Mouse (Mus musculus): ENCODE measurements around the gene Cd7. TPM values are rescaled to one million over a fixed set of nuclear protein-coding genes. Genes with fewer than 3 reads are reported as not detected.

The Cd7 gene
- total and polyA plus RNA-seq, 2 experiments = 0.55 to 3.4 TPM

DNA sequence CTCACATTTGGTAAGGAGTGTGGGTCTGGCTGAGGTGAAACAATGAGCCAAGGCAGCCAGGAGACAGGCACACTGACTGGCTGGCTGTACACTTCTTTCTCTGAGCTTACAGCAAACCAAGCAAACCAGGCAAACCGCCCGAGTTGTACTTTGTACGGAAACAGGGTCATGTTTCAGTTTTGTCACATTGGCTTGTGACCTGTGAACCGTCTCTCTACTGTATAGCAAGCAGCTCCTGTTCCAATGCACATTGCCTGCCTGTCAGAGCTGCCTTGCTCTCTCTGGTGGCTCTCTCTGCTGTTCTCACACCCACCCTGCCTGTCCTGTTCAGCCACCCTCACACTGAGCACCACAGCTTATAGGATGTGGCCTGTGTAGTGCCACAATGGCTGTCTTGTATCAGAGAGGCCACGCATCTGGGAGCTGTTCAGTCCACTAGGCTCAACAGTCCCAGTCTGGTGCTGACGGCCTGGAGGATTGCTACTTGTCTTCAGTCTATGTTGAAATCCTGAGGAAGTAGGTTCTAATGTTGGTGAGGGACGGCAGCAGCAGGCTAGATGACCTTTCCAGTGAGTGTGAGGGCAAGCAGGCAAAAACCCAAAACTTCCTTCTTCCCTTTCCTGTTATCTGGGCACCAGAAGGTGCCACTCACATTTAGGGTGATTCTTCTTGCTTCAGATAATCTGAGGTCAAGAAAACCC is 17.5 kb upstream of the Cd7 start:
- Histone ChIP-seq H3K27ac (replicated peaks; ENCODE audit: insufficient read depth, low read depth, low read length) (peak overlapping the region; percentile 72), H3K27me3 (ENCODE audit: control insufficient read depth, insufficient read depth, low read length) (no peaks in the 10 kb centered on the region), H3K79me2 (ENCODE audit: control insufficient read depth, insufficient read depth, low read length) (no peaks in the 10 kb centered on the region), H3K9ac (ENCODE audit: low read depth, low read length) (peak overlapping the region; percentile 40), H3K4me1 (ENCODE audit: control insufficient read depth, insufficient read depth, low read length) (peaks cover 34% of the 10 kb centered on the region), H3K36me3 (ENCODE audit: control insufficient read depth, insufficient read depth, low read length) (no peaks in the 10 kb centered on the region), H3K4me3 (ENCODE audit: insufficient read depth, low read depth, low read length) (no peak overlapping the region)
- no peak for TF ChIP-seq CTCF (IDR thresholded peaks at IDR 0.05; ENCODE audit: low read depth, low read length)
- no peak for TF ChIP-seq POLR2A (IDR thresholded peaks at IDR 0.05; ENCODE audit: extremely low read depth, insufficient read depth, low read length)
- WGBS = 13% methylated on average over 7 of the region's 7 CpGs
- DNase-seq (ENCODE audit: extremely low read depth, low read depth, low spot score) = peak; percentile 97

GRCm38 (mm10) chr11:121053536-121053935 is 14.3 kb upstream of the Cd7 start:
- Histone ChIP-seq H3K4me3 (ENCODE audit: insufficient read depth, low read depth, low read length) (no peak overlapping the region), H3K36me3 (ENCODE audit: control insufficient read depth, insufficient read depth, low read length) (no peaks in the 10 kb centered on the region), H3K27me3 (ENCODE audit: control insufficient read depth, insufficient read depth, low read length) (no peaks in the 10 kb centered on the region), H3K27ac (replicated peaks; ENCODE audit: insufficient read depth, low read depth, low read length) (no peak overlapping the region), H3K4me1 (ENCODE audit: control insufficient read depth, insufficient read depth, low read length) (peaks cover 23% of the 10 kb centered on the region), H3K9ac (ENCODE audit: low read depth, low read length) (no peak overlapping the region), H3K79me2 (ENCODE audit: control insufficient read depth, insufficient read depth, low read length) (no peaks in the 10 kb centered on the region)
- DNase-seq (ENCODE audit: extremely low read depth, low read depth, low spot score) = peak; percentile 53
- peak; percentile 83 for TF ChIP-seq CTCF (IDR thresholded peaks at IDR 0.05; ENCODE audit: low read depth, low read length)
- TF ChIP-seq POLR2A (IDR thresholded peaks at IDR 0.05; ENCODE audit: extremely low read depth, insufficient read depth, low read length) = no peak
- 31% methylated on average over 8 of the region's 8 CpGs for whole genome bisulfite sequencing

GRCm38 (mm10) chr11:121052387-121052786 is 13.2 kb upstream of the Cd7 start:
- TF ChIP-seq POLR2A (IDR thresholded peaks at IDR 0.05; ENCODE audit: extremely low read depth, insufficient read depth, low read length) (no peak), CTCF (IDR thresholded peaks at IDR 0.05; ENCODE audit: low read depth, low read length) (no peak)

GRCm38 (mm10) chr11:121051793-121052192 is 12.6 kb upstream of the Cd7 start:
- Histone ChIP-seq H3K79me2 (ENCODE audit: control insufficient read depth, insufficient read depth, low read length) (no peaks in the 10 kb centered on the region), H3K36me3 (ENCODE audit: control insufficient read depth, insufficient read depth, low read length) (no peaks in the 10 kb centered on the region), H3K27me3 (ENCODE audit: control insufficient read depth, insufficient read depth, low read length) (no peaks in the 10 kb centered on the region), H3K9ac (ENCODE audit: low read depth, low read length) (no peak overlapping the region), H3K27ac (replicated peaks; ENCODE audit: insufficient read depth, low read depth, low read length) (no peak overlapping the region), H3K4me3 (ENCODE audit: insufficient read depth, low read depth, low read length) (no peak overlapping the region), H3K4me1 (ENCODE audit: control insufficient read depth, insufficient read depth, low read length) (peaks cover 10% of the 10 kb centered on the region)
- TF ChIP-seq POLR2A (IDR thresholded peaks at IDR 0.05; ENCODE audit: extremely low read depth, insufficient read depth, low read length) = no peak
- no peak for DNase-seq (ENCODE audit: extremely low read depth, low read depth, low spot score)
- WGBS = 55% methylated on average over 1 of the region's 1 CpGs

More at GRCm38 (mm10) chr11:121052387-121052786, 13.2 kb upstream of the Cd7 start:
- peak; percentile 20 for DNase-seq (ENCODE audit: extremely low read depth, low read depth, low spot score)
- no peak overlapping the region for H3K27ac ChIP-seq (replicated peaks; ENCODE audit: insufficient read depth, low read depth, low read length)
- peaks cover 15% of the 10 kb centered on the region for H3K4me1 ChIP-seq (ENCODE audit: control insufficient read depth, insufficient read depth, low read length)
- WGBS = 58% methylated on average over 4 of the region's 4 CpGs
- H3K27me3 ChIP-seq (ENCODE audit: control insufficient read depth, insufficient read depth, low read length) = no peaks in the 10 kb centered on the region
- H3K4me3 ChIP-seq (ENCODE audit: insufficient read depth, low read depth, low read length) = no peak overlapping the region
- no peaks in the 10 kb centered on the region for H3K79me2 ChIP-seq (ENCODE audit: control insufficient read depth, insufficient read depth, low read length)
- H3K36me3 ChIP-seq (ENCODE audit: control insufficient read depth, insufficient read depth, low read length) = no peaks in the 10 kb centered on the region
- H3K9ac ChIP-seq (ENCODE audit: low read depth, low read length) = no peak overlapping the region

DNA sequence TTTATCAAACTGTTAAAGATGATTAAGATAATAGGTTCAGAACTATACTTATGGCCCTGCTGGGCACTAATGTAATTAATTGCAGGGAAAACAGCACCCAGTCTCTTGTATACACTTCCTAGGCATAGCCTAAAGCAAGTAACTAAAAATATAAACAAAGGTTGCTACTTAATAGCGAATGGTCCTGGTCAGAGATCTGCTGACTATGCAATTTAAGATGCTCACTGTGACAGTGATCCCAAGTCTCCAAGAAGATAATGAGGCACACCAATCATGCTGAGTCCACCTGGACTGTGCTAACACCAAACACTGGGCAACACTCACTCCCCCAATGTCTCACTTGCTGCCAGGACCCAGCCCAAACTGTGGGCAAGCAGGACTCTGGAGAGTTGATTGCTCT is 10.6 kb upstream of the Cd7 start:
- 94% methylated on average over 1 of the region's 1 CpGs for WGBS
- no peak for DNase-seq (ENCODE audit: extremely low read depth, low read depth, low spot score)
- Histone ChIP-seq H3K79me2 (ENCODE audit: control insufficient read depth, insufficient read depth, low read length) (no peaks in the 10 kb centered on the region), H3K27me3 (ENCODE audit: control insufficient read depth, insufficient read depth, low read length) (no peaks in the 10 kb centered on the region), H3K4me3 (ENCODE audit: insufficient read depth, low read depth, low read length) (no peak overlapping the region), H3K27ac (replicated peaks; ENCODE audit: insufficient read depth, low read depth, low read length) (no peak overlapping the region), H3K4me1 (ENCODE audit: control insufficient read depth, insufficient read depth, low read length) (no peaks in the 10 kb centered on the region; the same call in 1 of the 2 replicates), H3K36me3 (ENCODE audit: control insufficient read depth, insufficient read depth, low read length) (no peaks in the 10 kb centered on the region), H3K9ac (ENCODE audit: low read depth, low read length) (no peak overlapping the region)
- TF ChIP-seq CTCF (IDR thresholded peaks at IDR 0.05; ENCODE audit: low read depth, low read length) = no peak
- no peak for TF ChIP-seq POLR2A (IDR thresholded peaks at IDR 0.05; ENCODE audit: extremely low read depth, insufficient read depth, low read length)

DNA sequence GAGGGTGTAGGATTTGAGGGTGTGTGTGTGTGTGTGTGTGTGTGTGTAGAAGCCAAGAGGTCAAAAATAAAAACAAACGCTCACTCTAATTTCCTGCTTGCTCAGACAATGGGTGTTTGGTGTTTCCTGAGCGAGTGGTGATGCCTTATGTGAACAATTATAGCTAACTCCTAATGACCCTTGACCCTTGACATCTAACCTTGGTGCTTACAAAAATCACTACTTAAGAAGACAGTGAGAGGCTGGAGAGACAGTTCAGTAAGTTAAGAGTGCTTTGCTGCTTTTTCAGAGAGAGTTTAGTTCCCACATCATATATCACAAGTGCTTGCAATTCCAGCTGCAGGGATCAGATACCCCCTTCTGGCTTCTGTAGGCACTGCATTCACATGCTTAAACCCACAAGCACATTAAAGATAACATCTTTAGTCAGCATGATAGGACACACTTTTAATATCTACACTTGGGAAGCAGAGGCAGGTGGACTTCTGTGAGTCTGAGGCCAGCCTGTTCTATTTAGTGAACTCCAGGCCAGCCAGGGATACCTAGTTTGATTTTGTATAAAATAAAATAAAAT is 8.7 kb upstream of the Cd7 start:
- Histone ChIP-seq H3K27ac (replicated peaks; ENCODE audit: insufficient read depth, low read depth, low read length) (no peak overlapping the region), H3K27me3 (ENCODE audit: control insufficient read depth, insufficient read depth, low read length) (no peaks in the 10 kb centered on the region), H3K79me2 (ENCODE audit: control insufficient read depth, insufficient read depth, low read length) (no peaks in the 10 kb centered on the region), H3K4me1 (ENCODE audit: control insufficient read depth, insufficient read depth, low read length) (no peaks in the 10 kb centered on the region), H3K36me3 (ENCODE audit: control insufficient read depth, insufficient read depth, low read length) (no peaks in the 10 kb centered on the region), H3K4me3 (ENCODE audit: insufficient read depth, low read depth, low read length) (no peak overlapping the region), H3K9ac (ENCODE audit: low read depth, low read length) (no peak overlapping the region)
- no peak for TF ChIP-seq CTCF (IDR thresholded peaks at IDR 0.05; ENCODE audit: low read depth, low read length)
- TF ChIP-seq POLR2A (IDR thresholded peaks at IDR 0.05; ENCODE audit: extremely low read depth, insufficient read depth, low read length) = no peak
- WGBS = 57% methylated on average over 2 of the region's 2 CpGs
- DNase-seq (ENCODE audit: extremely low read depth, low read depth, low spot score) = no peak
